Mouse (Mus musculus): ENCODE measurements at regions not wholly inside any gene's neighbourhood (a gene's known extent, or its start where the extent isn't known, plus 50 kb on each side); places are given as distances from the start of the nearest gene placed in this dataset.
"Not testable (repeated sequence)": the region's sequence is repeated elsewhere in the genome, so short reads cannot be mapped to it uniquely, and the experiment has no call there.

DNA sequence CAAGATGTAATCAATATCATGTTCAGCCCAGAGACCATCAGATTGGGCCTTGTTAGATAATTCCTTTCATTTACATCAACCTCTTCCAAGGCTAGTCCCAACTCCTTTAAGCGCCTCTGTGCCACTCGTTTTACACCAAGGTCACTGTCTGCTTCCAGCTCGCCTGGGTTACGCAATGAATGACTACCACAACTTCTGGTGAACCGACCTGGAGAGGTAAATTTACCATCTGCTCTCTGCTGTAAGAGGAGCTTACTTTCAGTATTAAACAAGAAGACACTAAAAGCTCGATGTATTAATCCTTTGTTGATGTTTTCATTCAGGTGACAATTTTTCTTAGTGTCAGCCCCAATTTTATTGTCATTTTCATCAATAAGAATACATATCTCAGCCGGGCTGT, 51.7 kb upstream of the Fam174b start:
- H3K4me3 ChIP-seq (ENCODE audit: low read depth, low read length) = no peak overlapping the region
- no peak overlapping the region for H3K27ac ChIP-seq (ENCODE audit: insufficient read depth, low read depth, low read length)
- WGBS = 62% methylated on average over 7 of the region's 7 CpGs
- H3K36me3 ChIP-seq (ENCODE audit: control insufficient read depth, insufficient read depth, low read length) = no peaks in the 10 kb centered on the region
- TF ChIP-seq CTCF (IDR thresholded peaks at IDR 0.05; ENCODE audit: extremely low read depth, insufficient read length, insufficient replicate concordance, low read depth, low read length) (no peak), POLR2A (IDR thresholded peaks at IDR 0.05; ENCODE audit: low read depth, low read length) (no peak)
- no peaks in the 10 kb centered on the region for H3K27me3 ChIP-seq (ENCODE audit: control insufficient read depth, insufficient read depth, low read length)
- H3K4me1 ChIP-seq (ENCODE audit: control insufficient read depth, insufficient read depth, insufficient read length, low read length) = no peaks in the 10 kb centered on the region

DNA sequence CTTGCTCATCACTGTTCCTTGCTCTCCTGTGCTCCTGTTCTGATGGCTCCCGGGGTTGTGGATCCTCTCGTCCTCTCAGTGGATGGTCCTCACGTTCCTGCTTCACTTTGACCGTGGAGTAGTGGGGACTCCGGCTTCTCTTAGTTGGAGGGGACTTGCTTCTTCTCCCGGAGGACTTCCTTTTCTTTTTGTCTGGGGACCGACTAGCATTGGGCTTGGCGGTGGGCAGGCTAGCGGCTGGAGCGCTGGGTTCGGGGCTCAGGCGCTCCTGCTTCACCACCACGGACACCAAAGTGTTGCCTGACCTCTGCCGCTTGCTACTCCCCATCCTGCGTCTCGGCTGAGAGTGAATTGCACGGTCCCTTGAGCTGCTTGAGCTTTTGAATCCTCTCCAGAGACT, 53.9 kb upstream of the Fam174b start:
- H3K4me3 ChIP-seq (ENCODE audit: low read depth, low read length); H3K36me3 ChIP-seq (ENCODE audit: control insufficient read depth, insufficient read depth, low read length); H3K4me1 ChIP-seq (ENCODE audit: control insufficient read depth, insufficient read depth, insufficient read length, low read length); H3K27me3 ChIP-seq (ENCODE audit: control insufficient read depth, insufficient read depth, low read length); H3K27ac ChIP-seq (ENCODE audit: insufficient read depth, low read depth, low read length): not testable (repeated sequence)
- 89% methylated on average over 17 of the region's 17 CpGs for WGBS

DNA sequence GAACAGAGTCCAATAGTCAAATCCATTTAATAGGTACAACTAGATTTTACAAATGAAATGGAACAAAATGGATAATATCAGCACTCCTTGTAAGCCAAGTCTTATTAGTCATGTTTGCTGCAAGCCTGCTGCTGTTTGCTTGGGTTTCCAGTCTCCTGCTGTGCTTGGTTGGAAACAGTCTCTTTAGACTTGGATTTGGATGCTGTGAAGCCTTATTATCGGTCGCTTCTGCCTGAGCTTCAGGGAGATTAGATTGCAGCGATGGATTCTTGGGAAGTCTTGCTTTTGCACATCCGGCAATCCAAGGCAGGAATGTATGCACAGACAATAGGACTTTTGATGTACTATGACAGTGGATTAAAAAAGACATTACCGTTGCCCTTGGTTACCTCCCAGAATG, 57.3 kb upstream of the Fam174b start:
- no peaks in the 10 kb centered on the region for H3K27me3 ChIP-seq (ENCODE audit: control insufficient read depth, insufficient read depth, low read length)
- H3K4me1 ChIP-seq (ENCODE audit: control insufficient read depth, insufficient read depth, insufficient read length, low read length) = no peaks in the 10 kb centered on the region
- H3K27ac ChIP-seq (ENCODE audit: insufficient read depth, low read depth, low read length) = no peak overlapping the region
- no peak overlapping the region for H3K4me3 ChIP-seq (ENCODE audit: low read depth, low read length)
- 80% methylated on average over 5 of the region's 5 CpGs for WGBS
- TF ChIP-seq POLR2A (IDR thresholded peaks at IDR 0.05; ENCODE audit: low read depth, low read length) = no peak
- no peak for TF ChIP-seq CTCF (IDR thresholded peaks at IDR 0.05; ENCODE audit: extremely low read depth, insufficient read length, insufficient replicate concordance, low read depth, low read length)
- H3K36me3 ChIP-seq (ENCODE audit: control insufficient read depth, insufficient read depth, low read length) = no peaks in the 10 kb centered on the region

- Histone ChIP-seq H3K4me3 (ENCODE audit: low read depth, low read length) (no peak overlapping the region), H3K27me3 (ENCODE audit: control insufficient read depth, insufficient read depth, low read length) (no peaks in the 10 kb centered on the region), H3K27ac (ENCODE audit: insufficient read depth, low read depth, low read length) (no peak overlapping the region), H3K36me3 (ENCODE audit: control insufficient read depth, insufficient read depth, low read length) (no peaks in the 10 kb centered on the region), H3K4me1 (ENCODE audit: control insufficient read depth, insufficient read depth, insufficient read length, low read length) (no peaks in the 10 kb centered on the region)
- WGBS = 19% methylated on average over 4 of the region's 4 CpGs
- TF ChIP-seq CTCF (IDR thresholded peaks at IDR 0.05; ENCODE audit: extremely low read depth, insufficient read length, insufficient replicate concordance, low read depth, low read length) (no peak), POLR2A (IDR thresholded peaks at IDR 0.05; ENCODE audit: low read depth, low read length) (no peak)
These were observed 69.5 kb upstream of the Fam174b start for GRCm38 (mm10) chr7:73670598-73670997.

- Histone ChIP-seq H3K4me3 (ENCODE audit: low read depth, low read length) (no peak overlapping the region), H3K27me3 (ENCODE audit: control insufficient read depth, insufficient read depth, low read length) (no peaks in the 10 kb centered on the region), H3K36me3 (ENCODE audit: control insufficient read depth, insufficient read depth, low read length) (no peaks in the 10 kb centered on the region), H3K27ac (ENCODE audit: insufficient read depth, low read depth, low read length) (no peak overlapping the region), H3K4me1 (ENCODE audit: control insufficient read depth, insufficient read depth, insufficient read length, low read length) (no peaks in the 10 kb centered on the region)
- WGBS = 67% methylated on average over 2 of the region's 2 CpGs
- no peak for TF ChIP-seq CTCF (IDR thresholded peaks at IDR 0.05; ENCODE audit: extremely low read depth, insufficient read length, insufficient replicate concordance, low read depth, low read length)
- TF ChIP-seq POLR2A (IDR thresholded peaks at IDR 0.05; ENCODE audit: low read depth, low read length) = no peak
These were observed 71.3 kb upstream of the Fam174b start for GRCm38 (mm10) chr7:73668791-73669190.

DNA sequence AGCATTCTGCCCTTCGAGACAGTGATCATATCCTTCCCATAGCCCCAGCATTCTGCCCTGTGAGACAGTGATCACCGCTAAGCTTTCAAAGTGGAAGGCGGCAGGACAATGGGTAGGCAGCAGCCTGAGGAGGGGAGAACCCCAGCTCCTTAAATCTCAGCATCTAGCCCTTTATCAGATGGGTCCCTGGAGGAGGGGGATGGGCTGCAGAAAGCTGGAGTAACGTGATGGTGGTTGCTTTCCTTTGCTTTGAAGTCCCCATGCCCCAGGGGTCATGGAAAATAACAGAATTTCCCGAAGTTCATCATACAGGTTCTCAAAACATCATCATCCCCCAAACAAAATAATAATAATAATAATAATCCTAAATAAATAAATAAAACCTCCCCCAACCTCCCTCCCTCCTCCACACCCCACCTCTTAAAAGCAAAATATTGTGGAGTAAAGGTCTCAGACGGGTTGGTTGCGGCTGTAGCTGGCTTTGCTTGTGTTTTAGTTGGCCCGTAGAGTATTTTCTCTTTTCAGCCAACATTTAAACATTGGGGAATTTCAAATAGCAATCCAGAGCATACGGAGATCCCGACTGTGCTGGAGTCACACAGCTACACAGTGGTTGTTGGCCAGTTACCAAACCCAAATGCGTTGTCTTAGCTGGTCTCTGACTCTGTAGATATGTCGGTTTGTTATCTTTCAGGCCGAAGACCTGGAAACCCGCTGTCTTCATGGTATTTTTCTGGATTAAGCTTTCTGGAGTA, 73.0 kb upstream of the Fam174b start:
- H3K36me3 ChIP-seq (ENCODE audit: control insufficient read depth, insufficient read depth, low read length) = no peaks in the 10 kb centered on the region
- no peak for TF ChIP-seq POLR2A (IDR thresholded peaks at IDR 0.05; ENCODE audit: low read depth, low read length)
- TF ChIP-seq CTCF (IDR thresholded peaks at IDR 0.05; ENCODE audit: extremely low read depth, insufficient read length, insufficient replicate concordance, low read depth, low read length) = no peak
- no peak overlapping the region for H3K27ac ChIP-seq (ENCODE audit: insufficient read depth, low read depth, low read length)
- H3K4me3 ChIP-seq (ENCODE audit: low read depth, low read length) = no peak overlapping the region
- 66% methylated on average over 14 of the region's 14 CpGs for WGBS
- no peaks in the 10 kb centered on the region for H3K4me1 ChIP-seq (ENCODE audit: control insufficient read depth, insufficient read depth, insufficient read length, low read length)
- H3K27me3 ChIP-seq (ENCODE audit: control insufficient read depth, insufficient read depth, low read length) = no peaks in the 10 kb centered on the region

DNA sequence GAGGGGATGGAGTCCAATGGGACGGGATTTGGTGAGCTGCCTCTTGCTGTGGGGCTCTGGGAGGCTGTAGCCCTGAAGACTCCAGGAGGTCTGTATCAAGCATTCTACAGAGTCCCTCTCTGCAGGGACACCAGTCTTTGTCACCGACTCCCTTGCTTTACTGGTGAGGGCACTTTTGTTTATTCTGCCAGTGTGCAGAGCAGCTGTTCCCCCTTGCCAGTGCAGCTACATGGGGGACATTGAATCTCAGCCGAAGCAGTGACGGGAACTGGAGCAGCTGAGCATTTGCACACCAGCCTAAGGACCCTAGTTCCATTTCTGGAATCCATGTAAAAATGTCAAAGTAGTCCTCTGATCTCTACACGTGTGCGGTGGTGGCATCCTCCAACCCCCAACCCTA, 75.1 kb upstream of the Fam174b start:
- TF ChIP-seq POLR2A (IDR thresholded peaks at IDR 0.05; ENCODE audit: low read depth, low read length) = no peak
- TF ChIP-seq CTCF (IDR thresholded peaks at IDR 0.05; ENCODE audit: extremely low read depth, insufficient read length, insufficient replicate concordance, low read depth, low read length) = no peak
- H3K4me3 ChIP-seq (ENCODE audit: low read depth, low read length) = no peak overlapping the region
- H3K27me3 ChIP-seq (ENCODE audit: control insufficient read depth, insufficient read depth, low read length) = no peaks in the 10 kb centered on the region
- no peaks in the 10 kb centered on the region for H3K4me1 ChIP-seq (ENCODE audit: control insufficient read depth, insufficient read depth, insufficient read length, low read length)
- H3K27ac ChIP-seq (ENCODE audit: insufficient read depth, low read depth, low read length) = no peak overlapping the region
- WGBS = 84% methylated on average over 6 of the region's 6 CpGs
- no peaks in the 10 kb centered on the region for H3K36me3 ChIP-seq (ENCODE audit: control insufficient read depth, insufficient read depth, low read length)

Measured in small intestine, adult 2 months (tissue).